Mouse (Mus musculus) neural tube, embryonic 13.5 days (tissue): Measurements from ENCODE around the gene Kmo. TPM values are rescaled to one million over a fixed set of nuclear protein-coding genes. Genes with fewer than 3 reads are reported as not detected.

ENCODE experiments used
- ATAC-seq: fragments of 200-750 bp; cut with Nextera tagmentation; 2 replicates; pipeline ENCODE4 v1.8.0; 2017; ENCODE audit warnings: low read depth, mild to moderate bottlenecking, moderate TSS enrichment, moderate library complexity
- H3K27ac ChIP-seq: fragments of 300-500 bp; sonication (generic); replicated peaks from 2 replicates; pipeline ENCODE4 v1.5.1; 2015; ENCODE audit warnings: moderate library complexity, mild to moderate bottlenecking, inconsistent platforms
- H3K27me3 ChIP-seq: fragments of 300-500 bp; sonication (generic); 2 replicates; pipeline ENCODE4 v1.6.1; 2015; ENCODE audit warnings: mild to moderate bottlenecking, inconsistent platforms
- H3K36me3 ChIP-seq: fragments of 300-500 bp; sonication (generic); 2 replicates; pipeline ENCODE4 v1.6.1; 2015; ENCODE audit warnings: mild to moderate bottlenecking, inconsistent platforms
- H3K4me1 ChIP-seq: fragments of 300-500 bp; sonication (generic); replicated peaks from 2 replicates; pipeline ENCODE4 v1.6.1; 2015; ENCODE audit warnings: inconsistent platforms
- H3K4me2 ChIP-seq: fragments of 300-500 bp; sonication (generic); 2 replicates; pipeline ENCODE4 v1.6.1; 2015; ENCODE audit warnings: inconsistent platforms, mild to moderate bottlenecking, moderate library complexity
- H3K4me3 ChIP-seq: fragments of 300-500 bp; sonication (generic); 2 replicates; pipeline ENCODE4 v1.5.1; 2015; ENCODE audit warnings: mild to moderate bottlenecking, inconsistent platforms
- H3K9ac ChIP-seq: fragments of 300-500 bp; sonication (generic); 2 replicates; pipeline ENCODE4 v1.6.1; 2015; ENCODE audit warnings: moderate library complexity, mild to moderate bottlenecking, inconsistent platforms
- H3K9me3 ChIP-seq: fragments of 300-500 bp; sonication (generic); 2 replicates; pipeline ENCODE4 v1.6.1; 2016; ENCODE audit warnings: inconsistent platforms
- WGBS: fragments of 180-500 bp; shearing (Covaris S2); methylation state at CpG from one replicate; pipeline ENCODE4 v1.1.7; 2015; 5-methylcytosine and 5-hydroxymethylcytosine counted together
- polyA plus RNA-seq: library from polyadenylated mRNA; unstranded; fragments of >200 nt; fragmentation: Nextera tagmentation; extraction: Ambion mirVana; gene quantifications from 2 replicates; pipeline ENCODE4 v1.2.1, GENCODE M21; 2015

The Kmo gene
- polyA plus RNA-seq: 0.11 and 0.59 TPM in 2 replicates

- no peak within 1 kb of the TSS for H3K9ac ChIP-seq
- H3K27ac ChIP-seq: no peak within 1 kb of the TSS
- H3K4me3 ChIP-seq: no peak within 1 kb of the TSS
- peaks cover 39% of the 10 kb centered on the region for H3K36me3 ChIP-seq
- no peaks in the 10 kb centered on the region for H3K27me3 ChIP-seq
- no peak within 1 kb of the TSS for H3K4me2 ChIP-seq
- H3K9me3 ChIP-seq: no peaks in the 10 kb centered on the region
- H3K4me1 ChIP-seq: peaks cover 14% of the 10 kb centered on the region
- no peak for ATAC-seq
- 95% methylated on average over 13 of the region's 13 CpGs for WGBS
These were observed at the start of gene Kmo for GRCm38 (mm10) chr1:175619814-175620431. Gene Kmo, plus strand, starts transcription at chr1:175620381.

- Histone ChIP-seq H3K9me3 (no peaks in the 10 kb centered on the region), H3K9ac (no peak overlapping the region), H3K4me2 (no peak overlapping the region), H3K36me3 (no peaks in the 10 kb centered on the region), H3K4me1 (0 out of 2 replicates have a peak, but pooled peaks cover 5% of the 10 kb centered on the region), H3K27ac (no peak overlapping the region), H3K27me3 (no peaks in the 10 kb centered on the region), H3K4me3 (no peak overlapping the region)
- 90% methylated on average over 2 of the region's 2 CpGs for WGBS
- ATAC-seq: no peak
These were observed 46.1 kb upstream of the Kmo start for GRCm38 (mm10) chr1:175574129-175574528.

- Histone ChIP-seq H3K36me3 (no peaks in the 10 kb centered on the region), H3K27me3 (no peaks in the 10 kb centered on the region), H3K4me1 (no peaks in the 10 kb centered on the region), H3K4me3 (no peak overlapping the region), H3K27ac (no peak overlapping the region), H3K9me3 (no peaks in the 10 kb centered on the region), H3K4me2 (no peak overlapping the region), H3K9ac (no peak overlapping the region)
- ATAC-seq: no peak
- 87% methylated on average over 2 of the region's 2 CpGs for WGBS
These were observed 41.6 kb upstream of the Kmo start for GRCm38 (mm10) chr1:175578425-175579096.

GRCm38 (mm10) chr1:175579598-175580235 is 40.5 kb upstream of the Kmo start:
- H3K27ac ChIP-seq: no peak overlapping the region
- no peak overlapping the region for H3K9ac ChIP-seq
- no peaks in the 10 kb centered on the region for H3K4me1 ChIP-seq
- no peaks in the 10 kb centered on the region for H3K9me3 ChIP-seq
- no peaks in the 10 kb centered on the region for H3K27me3 ChIP-seq
- ATAC-seq: peak; percentile 59
- H3K4me3 ChIP-seq: no peak overlapping the region
- no peaks in the 10 kb centered on the region for H3K36me3 ChIP-seq
- 62% methylated on average over 9 of the region's 9 CpGs for WGBS
- H3K4me2 ChIP-seq: no peak overlapping the region

GRCm38 (mm10) chr1:175580346-175580745 is 39.8 kb upstream of the Kmo start:
- no peak overlapping the region for H3K27ac ChIP-seq
- H3K9ac ChIP-seq: no peak overlapping the region
- H3K9me3 ChIP-seq: no peaks in the 10 kb centered on the region
- no peak overlapping the region for H3K4me3 ChIP-seq
- ATAC-seq: no peak
- H3K4me1 ChIP-seq: no peaks in the 10 kb centered on the region
- no peaks in the 10 kb centered on the region for H3K27me3 ChIP-seq
- H3K4me2 ChIP-seq: no peak overlapping the region
- no peaks in the 10 kb centered on the region for H3K36me3 ChIP-seq
- 91% methylated on average over 7 of the region's 7 CpGs for WGBS

GRCm38 (mm10) chr1:175582799-175583198 is 37.4 kb upstream of the Kmo start:
- Histone ChIP-seq H3K9me3 (no peaks in the 10 kb centered on the region), H3K4me2 (no peak overlapping the region), H3K4me1 (no peaks in the 10 kb centered on the region), H3K27ac (no peak overlapping the region), H3K4me3 (no peak overlapping the region), H3K27me3 (no peaks in the 10 kb centered on the region), H3K36me3 (no peaks in the 10 kb centered on the region), H3K9ac (no peak overlapping the region)
- 84% methylated on average over 4 of the region's 4 CpGs for WGBS
- no peak for ATAC-seq

GRCm38 (mm10) chr1:175585267-175585666 is 34.9 kb upstream of the Kmo start:
- no peaks in the 10 kb centered on the region for H3K9me3 ChIP-seq
- H3K4me3 ChIP-seq: no peak overlapping the region
- H3K27ac ChIP-seq: no peak overlapping the region
- no peaks in the 10 kb centered on the region for H3K36me3 ChIP-seq
- 85% methylated on average over 2 of the region's 2 CpGs for WGBS
- no peak overlapping the region for H3K4me2 ChIP-seq
- H3K9ac ChIP-seq: no peak overlapping the region
- ATAC-seq: no peak
- H3K27me3 ChIP-seq: no peaks in the 10 kb centered on the region
- H3K4me1 ChIP-seq: no peaks in the 10 kb centered on the region

GRCm38 (mm10) chr1:175586656-175587055 is 33.5 kb upstream of the Kmo start:
- H3K27ac ChIP-seq: no peak overlapping the region
- no peak for ATAC-seq
- H3K36me3 ChIP-seq: no peaks in the 10 kb centered on the region
- no peak overlapping the region for H3K4me2 ChIP-seq
- no peaks in the 10 kb centered on the region for H3K9me3 ChIP-seq
- WGBS: 92% methylated on average over 5 of the region's 5 CpGs
- H3K9ac ChIP-seq: no peak overlapping the region
- no peaks in the 10 kb centered on the region for H3K27me3 ChIP-seq
- no peak overlapping the region for H3K4me3 ChIP-seq
- no peaks in the 10 kb centered on the region for H3K4me1 ChIP-seq

- H3K4me2 ChIP-seq: no peak overlapping the region
- no peaks in the 10 kb centered on the region for H3K27me3 ChIP-seq
- ATAC-seq: no peak
- no peak overlapping the region for H3K4me3 ChIP-seq
- H3K9ac ChIP-seq: no peak overlapping the region
- H3K9me3 ChIP-seq: no peaks in the 10 kb centered on the region
- H3K36me3 ChIP-seq: no peaks in the 10 kb centered on the region
- no peaks in the 10 kb centered on the region for H3K4me1 ChIP-seq
- 64% methylated on average over 1 of the region's 1 CpGs for WGBS
- no peak overlapping the region for H3K27ac ChIP-seq
These were observed 27.3 kb upstream of the Kmo start for GRCm38 (mm10) chr1:175592832-175593231.

GRCm38 (mm10) chr1:175602231-175602630 is 17.9 kb upstream of the Kmo start:
- no peak overlapping the region for H3K9ac ChIP-seq
- WGBS: 93% methylated on average over 11 of the region's 11 CpGs
- no peaks in the 10 kb centered on the region for H3K9me3 ChIP-seq
- no peak overlapping the region for H3K27ac ChIP-seq
- no peak overlapping the region for H3K4me2 ChIP-seq
- no peak for ATAC-seq
- H3K4me1 ChIP-seq: no peaks in the 10 kb centered on the region
- H3K4me3 ChIP-seq: no peak overlapping the region
- H3K36me3 ChIP-seq: peaks cover 49% of the 10 kb centered on the region
- H3K27me3 ChIP-seq: no peaks in the 10 kb centered on the region

GRCm38 (mm10) chr1:175603390-175603789 is 16.8 kb upstream of the Kmo start:
- Histone ChIP-seq H3K36me3 (peaks cover 61% of the 10 kb centered on the region), H3K4me1 (no peaks in the 10 kb centered on the region), H3K27me3 (no peaks in the 10 kb centered on the region), H3K4me2 (no peak overlapping the region), H3K27ac (no peak overlapping the region), H3K9ac (no peak overlapping the region), H3K9me3 (no peaks in the 10 kb centered on the region), H3K4me3 (no peak overlapping the region)
- ATAC-seq: 0 out of 2 replicates have a peak, but pooled peaks have one; percentile 32
- 73% methylated on average over 6 of the region's 6 CpGs for WGBS

- 97% methylated on average over 6 of the region's 6 CpGs for WGBS
- Histone ChIP-seq H3K27ac (no peak overlapping the region), H3K4me1 (no peaks in the 10 kb centered on the region), H3K9me3 (no peaks in the 10 kb centered on the region), H3K4me3 (no peak overlapping the region), H3K4me2 (no peak overlapping the region), H3K36me3 (peaks cover 78% of the 10 kb centered on the region), H3K9ac (no peak overlapping the region), H3K27me3 (no peaks in the 10 kb centered on the region)
- ATAC-seq: no peak
These were observed 12.9 kb upstream of the Kmo start for GRCm38 (mm10) chr1:175607308-175607707.
